Mouse (Mus musculus) kidney, adult 2 months (tissue): ENCODE measurements at regions not wholly inside any gene's neighbourhood (a gene's known extent, or its start where the extent isn't known, plus 50 kb on each side); places are given as distances from the start of the nearest gene placed in this dataset.

Experiments used
- DNase-seq: peaks from one replicate; pipeline ENCODE4 v3.0.0; 2021
- H3K27ac ChIP-seq: fragments of 200-500 bp; 2 replicates; pipeline ENCODE4 v1.5.1; 2012; ENCODE audit warnings: low read depth, low read length, control low read depth, inconsistent platforms; ENCODE audit not compliant: insufficient read depth
- H3K27me3 ChIP-seq: fragments of 200-500 bp; replicated peaks from 2 replicates; pipeline ENCODE4 v1.6.1; 2012; ENCODE audit warnings: mild to moderate bottlenecking, moderate library complexity, low read length, inconsistent platforms; ENCODE audit not compliant: control insufficient read depth, insufficient read depth
- H3K36me3 ChIP-seq: fragments of 200-500 bp; 2 replicates; pipeline ENCODE4 v1.6.1; 2012; ENCODE audit warnings: mild to moderate bottlenecking, moderate library complexity, low read length, inconsistent platforms; ENCODE audit not compliant: control insufficient read depth, insufficient read depth
- H3K4me1 ChIP-seq: fragments of 200-500 bp; 2 replicates; pipeline ENCODE4 v1.6.1; 2011; ENCODE audit warnings: low read length; ENCODE audit not compliant: control insufficient read depth, insufficient read depth
- H3K4me3 ChIP-seq: fragments of 200-500 bp; 2 replicates; pipeline ENCODE4 v1.5.1; 2011; ENCODE audit warnings: mild to moderate bottlenecking, low read depth, low read length, control low read depth; ENCODE audit not compliant: insufficient read depth
- CTCF ChIP-seq: fragments of 200-500 bp; conservative IDR thresholded peaks from 2 replicates; pipeline ENCODE4 v1.5.1; 2011; ENCODE audit warnings: low read depth, mild to moderate bottlenecking, control low read depth, low read length, moderate library complexity, mixed read lengths; ENCODE audit not compliant: insufficient read depth, insufficient read length
- POLR2A ChIP-seq: fragments of 200-500 bp; IDR thresholded peaks from one replicate; pipeline ENCODE4 v1.6.1; 2011; ENCODE audit warnings: low read depth, low read length, control low read depth
- WGBS: fragments of 180-500 bp; shearing (Covaris S2); methylation state at CpG from one replicate; pipeline ENCODE4 v1.1.7; 2018; 5-methylcytosine and 5-hydroxymethylcytosine counted together

DNA sequence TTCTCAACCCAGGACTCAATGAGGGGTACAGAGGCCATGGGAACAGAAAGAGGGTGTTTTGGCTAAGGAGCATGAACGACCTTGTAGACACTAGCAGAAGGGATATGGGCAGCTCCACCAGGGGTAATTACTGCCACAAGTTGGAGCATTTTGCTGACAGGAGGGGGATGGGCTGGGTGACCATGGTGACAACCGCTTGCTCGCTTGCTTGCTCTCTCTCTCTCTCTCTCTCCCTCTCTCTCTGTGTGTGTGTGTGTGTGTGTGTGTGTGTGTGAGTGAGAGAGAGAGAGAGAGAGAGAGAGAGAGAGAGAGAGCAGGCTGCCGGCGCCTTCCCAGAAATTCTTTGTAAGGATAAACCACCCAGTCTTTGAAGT lies 65.7 kb downstream of the Sik1 start:
- TF ChIP-seq POLR2A (no peak), CTCF (no peak)
- Histone ChIP-seq H3K27ac (no peak overlapping the region; the same call in 1 of the 2 replicates), H3K4me3 (no peak overlapping the region), H3K36me3 (no peaks in the 10 kb centered on the region), H3K27me3 (no peaks in the 10 kb centered on the region), H3K4me1 (peaks cover 36% of the 10 kb centered on the region)
- DNase-seq: peak; percentile 59
- WGBS: 48% methylated on average over 5 of the region's 5 CpGs

DNA sequence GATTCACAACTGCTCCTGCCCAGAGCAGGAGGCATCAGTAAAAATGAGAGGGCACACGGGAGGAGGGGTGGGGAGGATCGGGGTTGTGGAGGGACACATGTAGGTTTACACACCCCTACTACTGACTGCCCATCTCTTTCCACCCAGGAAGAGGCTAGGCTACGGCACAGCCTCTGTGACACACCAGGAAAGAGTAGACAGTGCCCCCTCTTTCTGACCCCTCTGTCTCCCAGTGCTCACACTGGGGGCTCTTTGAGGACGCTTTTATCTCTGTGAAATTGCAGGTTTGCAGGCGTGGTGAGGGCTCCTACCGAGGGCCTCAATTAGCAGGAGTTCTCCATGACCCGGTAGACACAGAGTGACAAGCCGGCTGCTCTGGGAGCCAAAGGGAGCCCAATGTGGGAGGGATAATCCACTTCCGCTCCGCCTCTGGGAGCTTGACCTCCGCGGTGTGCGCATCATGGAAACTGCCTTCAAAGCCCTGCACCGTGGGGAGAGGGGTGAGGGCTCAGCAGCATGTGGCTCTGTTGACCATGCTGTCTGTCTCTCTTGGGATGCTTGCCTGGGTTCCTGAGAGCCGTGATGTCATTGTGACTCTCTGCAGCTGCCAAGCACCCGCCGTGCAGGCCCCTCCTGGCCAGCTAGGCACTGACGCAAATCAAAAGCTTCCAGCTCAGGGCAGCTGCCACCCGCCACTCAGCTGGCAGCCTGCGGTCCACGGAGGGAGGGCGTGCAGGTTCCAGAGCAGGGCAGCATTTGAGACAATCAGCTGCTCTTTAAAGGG lies 65.1 kb downstream of the Sik1 start:
- Histone ChIP-seq H3K4me1 (peaks cover 36% of the 10 kb centered on the region), H3K27ac (peak overlapping the region; percentile 46; the same call in 1 of the 2 replicates), H3K27me3 (no peaks in the 10 kb centered on the region), H3K36me3 (no peaks in the 10 kb centered on the region), H3K4me3 (no peak overlapping the region)
- TF ChIP-seq CTCF (no peak), POLR2A (no peak)
- DNase-seq: peak; percentile 72
- 42% methylated on average over 22 of the region's 22 CpGs for WGBS

DNA sequence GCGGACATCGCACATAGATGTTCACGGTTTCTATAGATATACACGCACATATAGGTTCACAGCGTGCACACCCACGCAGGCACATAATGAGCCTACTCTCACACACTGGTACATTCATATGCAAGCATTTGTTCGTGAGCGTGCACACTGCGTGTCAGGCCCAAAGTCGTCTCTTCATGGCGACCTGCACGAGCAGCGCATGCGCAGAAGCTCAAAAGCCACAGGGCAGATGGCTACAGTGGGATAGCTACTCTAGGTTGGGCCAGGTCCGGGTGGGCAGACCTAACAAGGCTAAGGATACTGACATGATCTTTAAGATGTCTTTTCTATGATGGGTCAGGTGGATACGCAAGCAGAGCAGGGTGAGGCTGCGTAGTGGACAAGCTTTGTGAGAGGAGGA lies 63.9 kb downstream of the Sik1 start:
- Histone ChIP-seq H3K36me3 (no peaks in the 10 kb centered on the region), H3K4me3 (no peak overlapping the region), H3K27ac (no peak overlapping the region), H3K27me3 (no peaks in the 10 kb centered on the region), H3K4me1 (peaks cover 36% of the 10 kb centered on the region)
- no peak for TF ChIP-seq CTCF
- no peak for TF ChIP-seq POLR2A
- WGBS: 98% methylated on average over 17 of the region's 17 CpGs
- DNase-seq: no peak

DNA sequence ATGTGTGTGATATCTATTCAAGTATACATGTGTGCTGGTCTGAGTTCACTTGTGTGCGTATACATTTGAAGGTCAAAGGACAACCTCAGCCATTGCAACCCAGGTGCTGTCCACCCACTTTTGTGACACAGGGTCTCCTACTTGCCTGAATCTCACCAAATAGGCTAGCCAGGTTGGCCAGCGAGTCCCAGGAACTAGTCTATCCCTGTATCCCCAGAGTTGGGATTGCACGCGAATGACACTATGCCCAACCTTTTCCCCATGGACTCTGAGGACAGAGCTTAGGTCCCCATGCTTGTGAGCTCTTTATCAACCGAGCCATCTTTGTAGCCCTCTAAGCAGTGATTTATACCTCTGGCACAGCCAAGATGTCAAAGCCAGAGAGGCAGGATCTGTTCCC lies 62.6 kb downstream of the Sik1 start:
- Histone ChIP-seq H3K27ac (0 out of 2 replicates have a peak overlapping the region, but pooled peaks have one; percentile 2), H3K36me3 (no peaks in the 10 kb centered on the region), H3K27me3 (no peaks in the 10 kb centered on the region), H3K4me3 (no peak overlapping the region), H3K4me1 (peaks cover 36% of the 10 kb centered on the region)
- no peak for TF ChIP-seq POLR2A
- TF ChIP-seq CTCF: no peak
- DNase-seq: no peak
- WGBS: 87% methylated on average over 5 of the region's 5 CpGs

DNA sequence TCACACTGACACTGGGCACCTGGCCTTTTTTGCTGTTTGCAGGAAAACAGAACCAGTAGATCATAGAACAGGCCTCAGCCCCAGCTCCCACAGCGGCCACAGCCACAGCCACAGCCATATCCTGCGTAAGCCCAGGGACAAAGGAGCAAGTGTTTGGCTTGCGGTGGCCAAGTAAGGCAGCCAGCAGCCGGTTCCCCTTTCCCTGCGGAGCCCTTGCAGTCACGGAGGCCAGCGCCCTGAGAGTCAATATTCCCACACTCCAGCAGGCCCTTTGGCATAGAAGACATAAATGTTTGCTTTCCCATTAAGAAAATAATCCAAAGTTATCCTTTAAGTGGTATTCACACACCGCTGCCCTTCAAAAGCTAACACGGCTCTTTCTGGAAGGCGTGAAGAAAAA lies 62.1 kb downstream of the Sik1 start:
- Histone ChIP-seq H3K4me1 (peaks cover 32% of the 10 kb centered on the region), H3K4me3 (no peak overlapping the region), H3K36me3 (no peaks in the 10 kb centered on the region), H3K27ac (0 out of 2 replicates have a peak overlapping the region, but pooled peaks have one; percentile 2), H3K27me3 (no peaks in the 10 kb centered on the region)
- peak; percentile 67 for DNase-seq
- TF ChIP-seq POLR2A (no peak), CTCF (no peak)
- WGBS: 28% methylated on average over 10 of the region's 10 CpGs

DNA sequence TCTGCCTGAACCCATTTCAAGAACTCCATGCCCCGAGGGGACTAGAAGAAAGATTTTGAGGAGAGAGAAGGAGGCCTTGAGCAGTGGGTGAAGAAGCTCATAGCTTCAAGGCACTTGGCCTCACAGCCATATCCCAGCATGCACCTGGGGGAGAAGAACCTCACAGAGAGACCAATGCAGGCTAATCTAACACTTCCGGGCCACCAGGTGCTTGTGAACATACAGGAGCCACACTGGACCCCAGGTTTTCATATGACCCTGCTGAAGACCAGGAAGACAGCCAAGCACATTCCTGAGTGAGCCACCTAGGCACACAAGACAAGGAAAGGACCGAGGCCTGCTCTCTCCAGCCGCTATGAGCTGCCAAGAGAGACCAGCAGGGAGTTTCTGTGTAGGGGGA lies 61.6 kb downstream of the Sik1 start:
- Histone ChIP-seq H3K4me1 (peaks cover 27% of the 10 kb centered on the region), H3K27me3 (no peaks in the 10 kb centered on the region), H3K27ac (no peak overlapping the region), H3K4me3 (no peak overlapping the region), H3K36me3 (no peaks in the 10 kb centered on the region)
- WGBS: 46% methylated on average over 4 of the region's 4 CpGs
- DNase-seq: peak; percentile 38
- no peak for TF ChIP-seq CTCF
- TF ChIP-seq POLR2A: no peak
